Mouse (Mus musculus) E14TG2a.4 (cell line): ENCODE measurements around the gene Pim3.
A peak's percentile ranks its signal among the peaks of the same experiment; 100 is the strongest.

Experiments used
- H3K27me3 ChIP-seq: 2 replicates; pipeline ENCODE4 v1.6.1; 2014; ENCODE audit warnings: low read length, control low read depth; ENCODE audit not compliant: insufficient read depth
- H3K36me3 ChIP-seq: 2 replicates; pipeline ENCODE4 v1.6.1; 2014; ENCODE audit warnings: low read length, control low read depth; ENCODE audit not compliant: insufficient read depth
- H3K4me1 ChIP-seq: replicated peaks from 2 replicates; pipeline ENCODE4 v1.6.1; 2014; ENCODE audit warnings: low read depth, low read length, control low read depth
- H3K4me3 ChIP-seq: replicated peaks from 2 replicates; pipeline ENCODE4 v1.5.1; 2014; ENCODE audit warnings: mild to moderate bottlenecking, low read length
- H3K9me3 ChIP-seq: 2 replicates; pipeline ENCODE4 v1.6.1; 2014; ENCODE audit warnings: low read length, control low read depth
- CTCF ChIP-seq: conservative IDR thresholded peaks from 2 replicates; pipeline ENCODE4 v1.5.1; 2014; ENCODE audit warnings: low read length
- NANOG ChIP-seq: IDR thresholded peaks from 2 replicates; pipeline ENCODE4 v1.6.1; 2014; ENCODE audit warnings: borderline replicate concordance, low read length, mixed read lengths
- POU5F1 ChIP-seq: IDR thresholded peaks from 2 replicates; pipeline ENCODE4 v1.6.1; 2014; ENCODE audit warnings: low read length, borderline replicate concordance

Gene Pim3

GRCm38 (mm10) chr15:88877021-88877400 lies 15.0 kb downstream of the Pim3 start:
- Histone ChIP-seq H3K4me3 (no peak overlapping the region), H3K36me3 (0 out of 2 replicates have a peak, but pooled peaks cover 3% of the 10 kb centered on the region), H3K27me3 (0 out of 2 replicates have a peak, but pooled peaks cover 10% of the 10 kb centered on the region), H3K4me1 (peaks cover 36% of the 10 kb centered on the region), H3K9me3 (peaks cover 12% of the 10 kb centered on the region)
- TF ChIP-seq CTCF (no peak), NANOG (no peak), POU5F1 (no peak)

- Histone ChIP-seq H3K4me1 (peaks cover 52% of the 10 kb centered on the region), H3K36me3 (0 out of 2 replicates have a peak, but pooled peaks cover 3% of the 10 kb centered on the region), H3K27me3 (peaks cover 6% of the 10 kb centered on the region; the same call in 1 of the 2 replicates), H3K4me3 (peak overlapping the region; percentile 61), H3K9me3 (peaks cover 8% of the 10 kb centered on the region)
- no peak for TF ChIP-seq NANOG
- TF ChIP-seq POU5F1, result no peak
- TF ChIP-seq CTCF, result no peak
Measured at GRCm38 (mm10) chr15:88881253-88882044, 19.5 kb downstream of the Pim3 start.

- no peak for TF ChIP-seq NANOG
- peaks cover 6% of the 10 kb centered on the region; the same call in 1 of the 2 replicates for H3K27me3 ChIP-seq
- H3K9me3 ChIP-seq, result peaks cover 8% of the 10 kb centered on the region
- H3K36me3 ChIP-seq, result 0 out of 2 replicates have a peak, but pooled peaks cover 3% of the 10 kb centered on the region
- peaks cover 45% of the 10 kb centered on the region for H3K4me1 ChIP-seq
- peak overlapping the region; percentile 61 for H3K4me3 ChIP-seq
Measured at GRCm38 (mm10) chr15:88882851-88883250, 20.9 kb downstream of the Pim3 start.

DNA sequence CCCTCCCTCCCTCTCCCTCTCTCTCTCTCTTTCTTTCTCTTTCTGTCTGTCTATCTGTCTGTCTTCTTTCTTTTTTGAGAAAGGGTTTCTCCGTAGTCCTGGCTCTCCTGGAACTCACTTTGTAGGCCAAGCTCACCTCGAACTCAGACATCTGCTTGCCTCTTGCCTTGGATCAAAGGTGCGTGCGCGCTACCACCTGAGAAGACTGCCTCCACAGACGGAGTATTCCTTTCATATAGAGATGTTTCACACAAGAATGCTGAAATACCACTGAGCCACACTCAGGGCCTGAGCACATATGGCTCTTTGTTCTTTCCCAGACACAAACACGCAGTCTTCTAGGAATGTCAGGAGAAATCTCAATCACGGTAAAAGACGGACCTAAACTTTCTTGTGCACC lies 21.4 kb downstream of the Pim3 start:
- Histone ChIP-seq H3K9me3 (peaks cover 8% of the 10 kb centered on the region), H3K4me1 (peaks cover 45% of the 10 kb centered on the region), H3K4me3 (no peak overlapping the region), H3K36me3 (0 out of 2 replicates have a peak, but pooled peaks cover 3% of the 10 kb centered on the region), H3K27me3 (peaks cover 6% of the 10 kb centered on the region; the same call in 1 of the 2 replicates)
- no peak for TF ChIP-seq CTCF
- TF ChIP-seq NANOG, result no peak
- TF ChIP-seq POU5F1, result no peak

DNA sequence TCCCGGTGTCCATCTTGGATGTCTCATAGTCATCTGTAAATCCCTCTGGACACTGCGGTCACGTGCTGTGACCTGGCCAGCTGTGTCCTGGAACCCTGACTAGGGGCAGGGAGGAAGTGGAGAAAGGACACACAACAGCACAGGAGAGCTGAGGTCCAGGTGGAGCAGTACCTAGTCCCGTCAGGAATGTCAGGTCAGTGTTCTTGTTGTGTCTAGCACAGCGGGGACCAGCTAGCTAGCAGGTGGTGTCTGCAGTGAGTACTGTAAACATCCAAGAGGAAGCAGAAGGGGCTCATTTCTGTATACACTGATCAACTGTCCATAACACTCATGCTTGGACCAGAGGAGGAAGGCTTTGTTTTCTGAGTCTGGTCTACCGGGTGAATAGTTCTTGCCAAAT lies 23.4 kb downstream of the Pim3 start:
- peaks cover 19% of the 10 kb centered on the region; the same call in 1 of the 2 replicates for H3K27me3 ChIP-seq
- H3K4me1 ChIP-seq, result peaks cover 61% of the 10 kb centered on the region
- H3K36me3 ChIP-seq, result no peaks in the 10 kb centered on the region
- H3K4me3 ChIP-seq, result no peak overlapping the region
- TF ChIP-seq POU5F1 (no peak), NANOG (no peak), CTCF (no peak)
- no peaks in the 10 kb centered on the region; the same call in 1 of the 2 replicates for H3K9me3 ChIP-seq

DNA sequence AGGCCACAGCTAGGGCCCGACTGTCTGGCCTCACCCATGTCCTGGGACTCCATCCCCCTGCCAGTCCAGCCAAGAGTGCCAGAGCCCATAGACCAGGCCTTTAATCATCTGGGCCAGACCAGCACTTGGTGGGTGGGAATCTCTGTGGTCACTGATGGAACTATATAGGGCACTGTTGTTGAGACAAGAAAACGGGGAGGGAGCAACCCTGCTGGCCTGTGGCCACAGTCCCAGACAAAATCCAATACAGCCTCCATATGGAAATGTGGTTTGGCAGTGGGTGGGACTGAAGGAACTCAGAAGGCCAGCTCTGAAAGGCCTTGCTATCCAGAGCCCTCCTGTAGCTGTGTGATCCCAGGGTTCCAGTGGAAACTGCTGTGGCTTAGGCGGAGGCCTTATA lies 27.0 kb downstream of the Pim3 start:
- no peak overlapping the region for H3K4me3 ChIP-seq
- peaks cover 56% of the 10 kb centered on the region for H3K4me1 ChIP-seq
- peaks cover 10% of the 10 kb centered on the region for H3K9me3 ChIP-seq
- no peaks in the 10 kb centered on the region for H3K36me3 ChIP-seq
- peaks cover 13% of the 10 kb centered on the region; the same call in 1 of the 2 replicates for H3K27me3 ChIP-seq
- TF ChIP-seq CTCF (no peak), NANOG (no peak), POU5F1 (no peak)

DNA sequence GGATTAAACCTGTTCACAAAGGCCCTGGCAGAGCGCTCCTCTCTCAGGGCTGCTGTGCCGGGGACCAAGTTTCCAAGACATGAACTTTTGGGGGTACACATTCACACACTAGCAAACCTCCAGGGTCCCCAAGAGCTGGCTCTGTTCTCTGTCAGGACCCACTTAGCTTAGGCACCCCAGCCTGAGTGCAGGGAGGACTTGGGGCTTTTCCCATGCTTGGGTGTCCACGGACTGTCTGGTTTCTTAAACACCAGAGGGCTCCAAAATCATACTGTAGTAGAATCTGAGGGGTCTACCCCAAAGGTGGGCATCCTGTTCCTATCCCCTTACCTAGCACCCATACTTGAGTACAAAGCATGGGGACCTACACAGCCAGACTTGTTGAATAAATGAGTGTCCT lies 28.0 kb downstream of the Pim3 start:
- Histone ChIP-seq H3K36me3 (no peaks in the 10 kb centered on the region), H3K4me3 (peak overlapping the region; percentile 80), H3K4me1 (peaks cover 58% of the 10 kb centered on the region), H3K9me3 (peaks cover 10% of the 10 kb centered on the region), H3K27me3 (peaks cover 13% of the 10 kb centered on the region; the same call in 1 of the 2 replicates)
- TF ChIP-seq CTCF, result no peak
- no peak for TF ChIP-seq NANOG
- no peak for TF ChIP-seq POU5F1

DNA sequence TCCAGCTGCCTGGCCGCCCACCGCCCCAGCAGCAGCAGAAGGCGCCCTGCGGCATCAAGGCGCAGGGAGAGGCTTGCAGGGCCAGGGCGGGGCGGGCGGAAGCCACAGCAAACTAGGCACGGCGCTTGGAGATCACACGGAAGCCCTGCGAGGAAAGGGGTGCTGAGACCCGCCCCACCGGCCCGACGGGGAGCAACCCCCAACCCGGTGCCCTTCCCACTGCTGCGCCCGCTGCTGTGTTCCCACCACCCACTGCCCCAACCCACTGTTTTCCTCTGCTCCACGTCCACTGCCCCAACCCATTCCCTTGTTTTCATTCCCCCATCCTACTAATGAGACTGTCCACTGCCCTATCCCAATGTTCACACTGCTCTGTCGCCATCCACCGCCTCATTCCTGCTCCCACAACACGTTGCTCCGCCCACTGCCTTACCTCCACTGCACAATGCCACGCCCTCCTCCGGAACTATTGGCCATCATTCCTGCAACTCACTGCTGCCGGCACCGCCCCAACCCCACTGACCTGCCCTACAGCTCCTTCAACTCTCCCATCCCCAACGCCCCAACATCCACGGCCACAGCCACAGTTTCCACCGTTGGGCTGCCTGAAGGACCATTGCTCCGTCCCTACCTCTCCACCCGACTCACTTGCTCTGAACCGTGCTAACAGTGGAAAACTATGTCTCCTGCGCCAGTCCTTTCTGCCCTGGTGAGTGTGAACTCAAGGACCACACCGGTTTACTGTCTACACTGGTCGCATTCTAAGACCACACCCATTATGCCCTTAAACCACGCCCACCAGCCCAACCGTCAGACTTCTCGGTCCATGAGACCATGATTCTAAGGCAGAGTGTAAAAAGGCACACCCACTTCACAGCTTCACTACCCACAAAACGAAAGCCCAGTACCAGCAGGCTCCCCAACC lies 29.0 kb downstream of the Pim3 start:
- Histone ChIP-seq H3K36me3 (no peaks in the 10 kb centered on the region), H3K27me3 (peaks cover 13% of the 10 kb centered on the region; the same call in 1 of the 2 replicates), H3K4me1 (peaks cover 62% of the 10 kb centered on the region), H3K4me3 (peak overlapping the region; percentile 80), H3K9me3 (peaks cover 10% of the 10 kb centered on the region)
- TF ChIP-seq CTCF, result no peak
